Mouse (Mus musculus) MEL (cell line): ENCODE measurements around the gene Pemt. TPM values are rescaled to one million over a fixed set of nuclear protein-coding genes. Genes with fewer than 3 reads are reported as not detected.

Experiments
- DNase-seq: peaks from one replicate; pipeline ENCODE4 v3.0.0; 2011; ENCODE audit warnings: low read depth, low spot score
- H3K27ac ChIP-seq: 2 replicates; pipeline ENCODE4 v1.5.1; 2012; ENCODE audit warnings: low read depth, mild to moderate bottlenecking, control low read depth, low read length, moderate library complexity; ENCODE audit not compliant: control insufficient read depth
- H3K27me3 ChIP-seq, 2 experiments: fragments of 150-350 bp in 1 of 2; sonication (generic) in 1 of 2; 2 replicates each; pipeline ENCODE4 v1.6.1; 2012; ENCODE audit warnings: low read length in 2 of 2, mild to moderate bottlenecking in 2 of 2, improper control_type of control experiment in 1 of 2, moderate library complexity in 1 of 2; ENCODE audit not compliant: insufficient read depth in 2 of 2, control insufficient read depth in 1 of 2
- H3K36me3 ChIP-seq, 2 experiments: 2 replicates each; pipeline ENCODE4 v1.6.1; 2012 to 2014; ENCODE audit warnings: low read length in 2 of 2, improper control_type of control experiment in 1 of 2, inconsistent platforms in 1 of 2, mild to moderate bottlenecking in 1 of 2; ENCODE audit not compliant: insufficient read depth in 2 of 2, control insufficient read depth in 1 of 2
- H3K4me1 ChIP-seq, 2 experiments: fragments of 150-350 bp in 1 of 2; sonication (generic) in 1 of 2; 2 replicates each; pipeline ENCODE4 v1.6.1; 2012; ENCODE audit warnings: low read length in 2 of 2, improper control_type of control experiment in 1 of 2, mild to moderate bottlenecking in 1 of 2; ENCODE audit not compliant: insufficient read depth in 2 of 2, control insufficient read depth in 1 of 2
- H3K4me3 ChIP-seq, 2 experiments: fragments of 150-350 bp in 1 of 2; sonication (generic) in 1 of 2; 2 replicates each; pipeline ENCODE4 v1.5.1; 2012; ENCODE audit warnings: low read depth in 2 of 2, low read length in 2 of 2, mild to moderate bottlenecking in 2 of 2, moderate library complexity in 2 of 2, control low read depth in 1 of 2, improper control_type of control experiment in 1 of 2; ENCODE audit not compliant: control insufficient read depth in 1 of 2, insufficient read depth in 1 of 2
- H3K79me2 ChIP-seq: 2 replicates; pipeline ENCODE4 v1.6.1; 2012; ENCODE audit warnings: mild to moderate bottlenecking, low read length, moderate library complexity; ENCODE audit not compliant: control insufficient read depth, poor library complexity, insufficient read depth
- H3K9ac ChIP-seq: 2 replicates; pipeline ENCODE4 v1.6.1; 2012; ENCODE audit warnings: low read depth, mild to moderate bottlenecking, control low read depth, low read length, moderate library complexity; ENCODE audit not compliant: control insufficient read depth, poor library complexity, severe bottlenecking
- H3K9me3 ChIP-seq: fragments of 150-350 bp; sonication (generic); replicated peaks from 2 replicates; pipeline ENCODE4 v1.6.1; 2012; ENCODE audit warnings: mild to moderate bottlenecking, low read length, improper control_type of control experiment, moderate library complexity; ENCODE audit not compliant: insufficient read depth
- BHLHE40 ChIP-seq: IDR thresholded peaks from 2 replicates; pipeline ENCODE4 v1.6.1; 2012; ENCODE audit warnings: low read depth, mild to moderate bottlenecking, inconsistent platforms, low read length, improper control_type of control experiment, borderline replicate concordance
- CHD1 ChIP-seq: IDR thresholded peaks from 2 replicates; pipeline ENCODE4 v1.6.1; 2012; ENCODE audit warnings: low read depth, mild to moderate bottlenecking, inconsistent platforms, low read length, improper control_type of control experiment
- E2F4 ChIP-seq: IDR thresholded peaks from 2 replicates; pipeline ENCODE4 v1.6.1; 2011; ENCODE audit warnings: low read depth, low read length, improper control_type of control experiment, borderline replicate concordance
- ELF1 ChIP-seq: IDR thresholded peaks from 2 replicates; pipeline ENCODE4 v1.6.1; 2014; ENCODE audit warnings: low read depth, mild to moderate bottlenecking, inconsistent platforms, low read length, improper control_type of control experiment, moderate library complexity
- EP300 ChIP-seq, 2 experiments: IDR thresholded peaks; 2 replicates each; pipeline ENCODE4 v1.6.1; 2011; ENCODE audit warnings: improper control_type of control experiment in 2 of 2, low read length in 2 of 2, low read depth in 1 of 2, mild to moderate bottlenecking in 1 of 2
- ETS1 ChIP-seq: IDR thresholded peaks from 2 replicates; pipeline ENCODE4 v1.6.1; 2012; ENCODE audit warnings: low read depth, mild to moderate bottlenecking, inconsistent platforms, low read length, improper control_type of control experiment, moderate library complexity
- GATA1 ChIP-seq: IDR thresholded peaks from 2 replicates; pipeline ENCODE4 v1.6.1; 2011; ENCODE audit warnings: low read depth, low read length, improper control_type of control experiment
- MAZ ChIP-seq: IDR thresholded peaks from 2 replicates; pipeline ENCODE4 v1.6.1; 2012; ENCODE audit warnings: low read depth, mild to moderate bottlenecking, inconsistent platforms, low read length, improper control_type of control experiment
- MYC ChIP-seq: IDR thresholded peaks from 2 replicates; pipeline ENCODE4 v1.6.1; 2011; ENCODE audit warnings: low read depth, mild to moderate bottlenecking, low read length, improper control_type of control experiment, moderate library complexity
- NELFE ChIP-seq: IDR thresholded peaks from 2 replicates; pipeline ENCODE4 v1.6.1; 2011; ENCODE audit warnings: low read depth, low read length, improper control_type of control experiment
- RAD21 ChIP-seq: IDR thresholded peaks from 2 replicates; pipeline ENCODE4 v1.6.1; 2011; ENCODE audit warnings: mild to moderate bottlenecking, low read depth, low read length, improper control_type of control experiment
- SMC3 ChIP-seq: IDR thresholded peaks from 2 replicates; pipeline ENCODE4 v1.6.1; 2011; ENCODE audit warnings: low read depth, low read length, improper control_type of control experiment
- TAL1 ChIP-seq: IDR thresholded peaks from 2 replicates; pipeline ENCODE4 v1.6.1; 2012; ENCODE audit warnings: mild to moderate bottlenecking, inconsistent platforms, low read length, moderate library complexity, mixed read lengths
- TCF12 ChIP-seq: IDR thresholded peaks from 2 replicates; pipeline ENCODE4 v1.6.1; 2014; ENCODE audit warnings: low read depth, mild to moderate bottlenecking, inconsistent platforms, low read length, improper control_type of control experiment, moderate library complexity
- USF1 ChIP-seq: IDR thresholded peaks from 2 replicates; pipeline ENCODE4 v1.6.1; 2014; ENCODE audit warnings: low read depth, mild to moderate bottlenecking, inconsistent platforms, low read length, improper control_type of control experiment, moderate library complexity
- USF2 ChIP-seq, 2 experiments: IDR thresholded peaks; 2 replicates each; pipeline ENCODE4 v1.6.1; 2011 to 2012; ENCODE audit warnings: improper control_type of control experiment in 2 of 2, low read length in 2 of 2, borderline replicate concordance in 1 of 2, inconsistent platforms in 1 of 2, low read depth in 1 of 2, mild to moderate bottlenecking in 1 of 2; ENCODE audit not compliant: insufficient read depth in 1 of 2
- polyA plus RNA-seq, 2 experiments: library from polyadenylated mRNA; stranded (reverse) in 1 of 2; unstranded in 1 of 2; fragments of >175 nt in 1 of 2; fragments of >200 nt in 1 of 2; gene quantifications; 2 replicates each; pipeline versions ENCODE4 v1.2.1 to v1.2.4; 2012; ENCODE audit warnings: low replicate concordance in 2 of 2, low read depth in 1 of 2; ENCODE audit not compliant: insufficient read length in 2 of 2, insufficient read depth in 1 of 2, missing spikeins in 1 of 2
- total RNA-seq: library from RNA; depleted of rRNA; stranded (reverse); fragments of 300-350 nt; gene quantifications from 2 replicates; pipeline ENCODE4 v1.2.3, GENCODE M21; 2012

Gene Pemt
- total and polyA plus RNA-seq, 3 experiments: 26.1 to 27.9 TPM; not detected in 1

DNA sequence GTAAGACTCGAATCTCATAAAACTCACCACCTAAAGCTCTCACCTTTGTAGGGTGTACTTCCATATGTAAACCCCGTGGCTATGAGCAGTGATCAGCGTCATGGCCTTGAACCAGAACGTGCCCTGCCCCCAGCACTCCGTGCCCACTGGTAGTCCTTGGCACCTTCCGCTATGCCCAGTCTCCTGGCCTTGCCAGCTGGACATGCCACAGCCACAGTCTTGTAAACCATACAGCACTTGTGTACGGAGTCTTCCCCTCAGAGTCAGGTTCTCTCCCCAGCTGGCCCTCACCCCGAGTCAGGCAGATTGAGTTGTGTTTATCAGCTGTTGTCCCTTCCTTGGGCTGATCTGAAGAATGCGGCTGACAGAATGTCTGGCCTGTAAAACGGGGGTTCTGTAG is 12.2 kb upstream of the Pemt start:
- DNase-seq: no peak
- Histone ChIP-seq H3K4me1 (peaks cover 4 to 14% of the 10 kb centered on the region in 2 experiments; a peak in 2 of 4 replicates), H3K27ac (no peak overlapping the region), H3K9me3 (no peaks in the 10 kb centered on the region), H3K4me3 (no peak overlapping the region)
- TF ChIP-seq USF1 (no peak), NELFE (no peak)
- TF ChIP-seq, all 39 proteins: peak for 0
- no peaks in the 10 kb centered on the region for H3K79me2 ChIP-seq
- no peaks in the 10 kb centered on the region for H3K36me3 ChIP-seq
- H3K27me3 ChIP-seq: no peaks in the 10 kb centered on the region; a peak in 1 of 4 replicates
- H3K9ac ChIP-seq: no peak overlapping the region

DNA sequence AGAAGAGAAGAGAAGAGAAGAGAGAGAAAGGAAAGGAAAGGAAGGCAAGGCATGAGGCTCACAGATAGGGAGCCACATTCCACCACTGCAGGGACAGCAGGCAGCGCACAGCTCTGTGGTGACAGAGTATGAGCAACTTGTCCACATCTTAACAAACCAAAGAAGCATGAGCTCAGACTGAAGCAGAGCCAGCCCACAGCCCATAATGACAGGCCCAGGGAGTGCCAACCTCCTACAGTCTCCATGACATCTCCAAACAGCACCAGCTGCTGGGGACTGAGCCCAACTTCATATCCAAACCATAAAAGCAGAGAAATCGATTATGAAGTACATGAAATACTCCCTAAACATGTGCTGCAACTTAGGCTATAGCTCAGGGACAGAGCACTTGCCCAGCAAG is 11.7 kb upstream of the Pemt start:
- no peak overlapping the region for H3K4me3 ChIP-seq
- peaks cover 4 to 14% of the 10 kb centered on the region in 2 experiments; a peak in 2 of 4 replicates for H3K4me1 ChIP-seq
- H3K9me3 ChIP-seq: no peaks in the 10 kb centered on the region
- no peaks in the 10 kb centered on the region; a peak in 1 of 4 replicates for H3K27me3 ChIP-seq
- no peaks in the 10 kb centered on the region for H3K36me3 ChIP-seq
- no peak overlapping the region for H3K27ac ChIP-seq
- DNase-seq: no peak
- no peak overlapping the region for H3K9ac ChIP-seq
- TF ChIP-seq TAL1 (no peak), ETS1 (no peak)
- H3K79me2 ChIP-seq: no peaks in the 10 kb centered on the region

DNA sequence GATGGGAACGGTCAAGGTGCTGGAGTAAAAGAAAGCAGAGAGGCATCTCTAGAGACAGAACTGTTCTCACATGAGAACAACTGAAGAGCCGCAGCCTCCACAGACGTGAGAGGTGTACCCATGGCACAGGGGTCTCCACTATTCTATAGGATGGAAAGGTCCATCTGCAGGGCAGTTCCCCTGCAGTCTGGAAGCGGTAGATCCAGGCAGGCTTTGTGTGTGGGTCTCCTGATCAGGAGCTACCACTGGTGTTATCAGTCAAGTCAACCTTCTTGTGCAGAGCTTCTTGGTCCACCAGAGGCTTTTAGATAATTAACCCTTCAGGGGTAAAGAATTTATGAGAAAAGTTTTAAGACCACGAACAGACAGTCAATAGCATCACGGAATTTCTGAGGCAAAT is 10.2 kb upstream of the Pemt start:
- Histone ChIP-seq H3K9me3 (no peaks in the 10 kb centered on the region), H3K27me3 (peaks cover 0 to 2% of the 10 kb centered on the region in 2 experiments; a peak in 3 of 4 replicates), H3K4me1 (peaks cover 0 to 6% of the 10 kb centered on the region in 2 experiments; a peak in 1 of 4 replicates), H3K27ac (no peak overlapping the region), H3K79me2 (no peaks in the 10 kb centered on the region), H3K9ac (no peak overlapping the region), H3K4me3 (no peak overlapping the region), H3K36me3 (no peaks in the 10 kb centered on the region)
- no peak for DNase-seq
- no peak for TF ChIP-seq TAL1
- TF ChIP-seq EP300 (IDR thresholded peaks at IDR 0.05; ENCODE audit: low read depth in 1 of 2, low read length in 2 of 2): no peak
- TF ChIP-seq MYC: no peak
- no peak for TF ChIP-seq E2F4
- 0 out of 2 replicates have a peak, but pooled peaks have one; percentile 13 for TF ChIP-seq GATA1

DNA sequence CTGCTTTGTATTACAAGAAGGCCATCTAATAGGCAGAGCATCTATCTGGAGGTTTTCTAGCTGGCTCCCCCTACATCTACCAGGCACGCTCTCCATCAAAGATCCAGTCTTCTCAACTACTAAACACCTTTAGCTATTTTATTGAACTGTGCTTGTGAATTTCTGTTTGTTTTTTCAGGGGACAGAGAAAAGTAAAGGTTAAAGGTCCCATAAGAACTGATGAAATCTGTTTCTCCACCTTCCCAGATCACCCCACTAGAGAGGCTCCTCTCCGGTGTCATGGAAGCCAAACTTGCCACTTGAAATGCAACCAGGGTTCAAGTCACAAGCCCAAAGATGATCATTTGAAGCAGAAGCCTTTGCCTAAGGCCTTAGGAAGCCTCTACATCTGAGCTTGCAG is 2.6 kb upstream of the Pemt start:
- peaks cover 5 to 7% of the 10 kb centered on the region in 2 experiments for H3K4me1 ChIP-seq

More for the DNA sequence above, 2.6 kb upstream of the Pemt start:
- TF ChIP-seq RAD21: no peak
- TF ChIP-seq ELF1: no peak
- no peak for TF ChIP-seq BHLHE40
- TF ChIP-seq NELFE: no peak
- TF ChIP-seq CHD1: no peak
- TF ChIP-seq MAZ: no peak
- no peak for TF ChIP-seq TCF12
- no peak for TF ChIP-seq USF2 (IDR thresholded peaks at IDR 0.05; ENCODE audit: borderline replicate concordance in 1 of 2, insufficient read depth in 1 of 2, low read depth in 1 of 2, low read length in 2 of 2)
- TF ChIP-seq SMC3: no peak
- TF ChIP-seq USF1: no peak
- TF ChIP-seq EP300 (IDR thresholded peaks at IDR 0.05; ENCODE audit: low read depth in 1 of 2, low read length in 2 of 2): no peak
- H3K79me2 ChIP-seq: peaks cover 2% of the 10 kb centered on the region; the same call in 1 of the 2 replicates
- H3K27ac ChIP-seq: no peak overlapping the region
- no peak overlapping the region for H3K4me3 ChIP-seq
- no peak overlapping the region for H3K9ac ChIP-seq
- H3K9me3 ChIP-seq: no peaks in the 10 kb centered on the region
- peaks cover 0 to 2% of the 10 kb centered on the region in 2 experiments; a peak in 2 of 4 replicates for H3K27me3 ChIP-seq
- DNase-seq: no peak
- peaks cover 0 to 6% of the 10 kb centered on the region in 2 experiments; a peak in 2 of 4 replicates for H3K36me3 ChIP-seq
